Comparison of ENCODE assay signal across 18 mouse cellular contexts in genomic region chr11:30235666-30236065, GRCm38 (mm10). TPM values are rescaled to one million over a fixed set of nuclear protein-coding genes. Genes with fewer than 3 reads are reported as not detected.
DNase-seq lines count a peak whose midpoint lies in the region; ATAC-seq lines count a peak whose summit lies in the region.
"Had no signal": no experiment of that assay in that cellular context is flagged by ENCODE, and none has a peak within 500 bp of the region (broad histone marks: within the 10 kb centered on the region; RNA-seq: fewer than 3 reads in every experiment).

No protein-coding gene starts in this region.

- no peak overlapping the region for H3K4me2 ChIP-seq in hindbrain, embryonic 13.5 days
- no peak overlapping the region for H3K4me2 ChIP-seq in midbrain, embryonic 16.5 days (ENCODE audit: low read length)
- H3K4me2 ChIP-seq in midbrain, embryonic 14.5 days (ENCODE audit: low read length), result no peak overlapping the region
- H3K4me2 ChIP-seq: midbrain, embryonic 11.5 days had no signal

- H3K4me3 ChIP-seq in heart, embryonic 10.5 days, result no peak overlapping the region
- no peak overlapping the region for H3K4me3 ChIP-seq in hindbrain, embryonic 13.5 days
- no peak overlapping the region for H3K4me3 ChIP-seq in hindbrain, embryonic 10.5 days
- no peak overlapping the region for H3K4me3 ChIP-seq in midbrain, embryonic 16.5 days (ENCODE audit: low read depth, low read length)
- H3K4me3 ChIP-seq in midbrain, embryonic 14.5 days (replicated peaks; ENCODE audit: low read depth, low read length), result no peak overlapping the region

- DNase-seq in heart, embryonic 10.5 days (ENCODE audit: low spot score), result peak; percentile 53
- DNase-seq in heart, adult 9 months (ENCODE audit: low spot score in 2 of 2), result no peak
- no peak for DNase-seq in hindbrain, embryonic 10.5 days (ENCODE audit: low spot score)
- no peak for DNase-seq in midbrain, embryonic 14.5 days
- no peak for DNase-seq in adrenal gland, postnatal 10 days
- DNase-seq: cerebellum, adult 8-10 months; kidney, adult 2 months; kidney, postnatal 14 days; left cerebral cortex, postnatal 4 days; liver, postnatal 0 days; lung, postnatal 4 days; right cerebral cortex, postnatal 25 days; thymus, adult 18-20 months; thymus, postnatal 4 days had no signal

- no peaks in the 10 kb centered on the region for H3K27me3 ChIP-seq in heart, embryonic 10.5 days (ENCODE audit: insufficient read depth, poor library complexity, severe bottlenecking)
- H3K27me3 ChIP-seq in hindbrain, embryonic 13.5 days, result no peaks in the 10 kb centered on the region
- H3K27me3 ChIP-seq in hindbrain, embryonic 10.5 days (ENCODE audit: insufficient read depth, poor library complexity, severe bottlenecking), result no peaks in the 10 kb centered on the region
- H3K27me3 ChIP-seq in midbrain, embryonic 16.5 days (ENCODE audit: control insufficient read depth, insufficient read depth, low read depth, low read length), result no peaks in the 10 kb centered on the region
- no peaks in the 10 kb centered on the region for H3K27me3 ChIP-seq in midbrain, embryonic 14.5 days (ENCODE audit: control insufficient read depth, insufficient read depth, low read length)

- H3K36me3 ChIP-seq in heart, embryonic 10.5 days, result peaks cover 16% of the 10 kb centered on the region
- peaks cover 15% of the 10 kb centered on the region for H3K36me3 ChIP-seq in hindbrain, embryonic 13.5 days
- peaks cover 6% of the 10 kb centered on the region; the same call in 1 of the 2 replicates for H3K36me3 ChIP-seq in hindbrain, embryonic 10.5 days
- peaks cover 6% of the 10 kb centered on the region; the same call in 1 of the 2 replicates for H3K36me3 ChIP-seq in midbrain, embryonic 16.5 days (ENCODE audit: control insufficient read depth, insufficient read depth, low read length)
- 0 out of 2 replicates have a peak, but pooled peaks cover 3% of the 10 kb centered on the region for H3K36me3 ChIP-seq in midbrain, embryonic 14.5 days (ENCODE audit: control insufficient read depth, insufficient read depth, low read length)

- ATAC-seq in hindbrain, embryonic 13.5 days (ENCODE audit: low FRiP score), result peak; percentile 37; the same call in 1 of the 2 replicates
- ATAC-seq in midbrain, embryonic 16.5 days, result peak; percentile 32; the same call in 1 of the 2 replicates
- ATAC-seq in midbrain, embryonic 14.5 days (ENCODE audit: low FRiP score, low TSS enrichment), result no peak
- ATAC-seq: forebrain, embryonic 14.5 days; liver, postnatal 0 days had no signal

- H3K9me3 ChIP-seq in heart, embryonic 10.5 days, result no peaks in the 10 kb centered on the region
- no peaks in the 10 kb centered on the region for H3K9me3 ChIP-seq in hindbrain, embryonic 13.5 days
- no peaks in the 10 kb centered on the region for H3K9me3 ChIP-seq in hindbrain, embryonic 10.5 days
- H3K9me3 ChIP-seq in midbrain, embryonic 16.5 days (replicated peaks; ENCODE audit: control insufficient read depth, low read length, poor library complexity, severe bottlenecking), result no peaks in the 10 kb centered on the region
- H3K9me3 ChIP-seq in midbrain, embryonic 14.5 days (ENCODE audit: control insufficient read depth, low read length), result no peaks in the 10 kb centered on the region

- peaks cover 34% of the 10 kb centered on the region for H3K4me1 ChIP-seq in heart, embryonic 10.5 days
- peaks cover 27% of the 10 kb centered on the region for H3K4me1 ChIP-seq in hindbrain, embryonic 13.5 days (replicated peaks)
- no peaks in the 10 kb centered on the region for H3K4me1 ChIP-seq in hindbrain, embryonic 10.5 days (replicated peaks)
- peaks cover 7% of the 10 kb centered on the region; the same call in 1 of the 2 replicates for H3K4me1 ChIP-seq in midbrain, embryonic 16.5 days (ENCODE audit: control insufficient read depth, insufficient read depth, low read length)
- 0 out of 2 replicates have a peak, but pooled peaks cover 1% of the 10 kb centered on the region for H3K4me1 ChIP-seq in midbrain, embryonic 14.5 days (ENCODE audit: control insufficient read depth, insufficient read depth, low read length)

- H3K9ac ChIP-seq in hindbrain, embryonic 13.5 days, result no peak overlapping the region
- H3K9ac ChIP-seq in midbrain, embryonic 16.5 days (ENCODE audit: low read depth, low read length), result no peak overlapping the region
- H3K9ac ChIP-seq in midbrain, embryonic 14.5 days (replicated peaks; ENCODE audit: low read length), result no peak overlapping the region
- H3K9ac ChIP-seq: liver, postnatal 0 days had no signal

- no peak overlapping the region for H3K27ac ChIP-seq in heart, embryonic 10.5 days
- H3K27ac ChIP-seq in hindbrain, embryonic 13.5 days, result no peak overlapping the region
- no peak overlapping the region for H3K27ac ChIP-seq in hindbrain, embryonic 10.5 days
- no peak overlapping the region for H3K27ac ChIP-seq in midbrain, embryonic 16.5 days (ENCODE audit: low read length)
- H3K27ac ChIP-seq in midbrain, embryonic 14.5 days (replicated peaks; ENCODE audit: low read depth, low read length), result no peak overlapping the region

RNA-seq across cellular contexts. Expression of gene Sptbn1, which starts 32.3 kb away (rescaled TPM):
- 115 and 137 TPM in 2 replicates for polyA plus RNA-seq in heart, embryonic 10.5 days (2016; fragmentation: Nextera tagmentation; extraction: Ambion mirVana)
- 154 and 156 TPM in 2 replicates for polyA plus RNA-seq in hindbrain, embryonic 13.5 days (2015; fragmentation: Nextera tagmentation; extraction: Ambion mirVana)
- polyA plus RNA-seq in hindbrain, embryonic 10.5 days (2016; fragmentation: Nextera tagmentation; extraction: Ambion mirVana), result 60.1 and 68.8 TPM in 2 replicates
- polyA plus RNA-seq in midbrain, embryonic 16.5 days (2015; fragmentation: Nextera tagmentation; extraction: Ambion mirVana), result 185 TPM in 2 replicates
- 152 and 181 TPM in 2 replicates for polyA plus RNA-seq in midbrain, embryonic 14.5 days (2014; fragmentation: Nextera tagmentation; extraction: Ambion mirVana)
- total RNA-seq in adrenal gland, postnatal 10 days (2021), result 100 to 1,000 TPM; 262 to 303 TPM
